Mouse (Mus musculus) CH12.LX (cell line): Measurements from ENCODE around the gene Areg. TPM values are rescaled to one million over a fixed set of nuclear protein-coding genes. Genes with fewer than 3 reads are reported as not detected.

Experiments used
- DNase-seq: peaks from one replicate; pipeline ENCODE4 v3.0.0-alpha.2; 2013; ENCODE audit errors: extremely low read depth
- H3K27ac ChIP-seq: 2 replicates; pipeline ENCODE4 v1.5.1; 2012; ENCODE audit warnings: low read depth, mild to moderate bottlenecking, control low read depth, moderate library complexity; ENCODE audit not compliant: insufficient read depth
- H3K27me3 ChIP-seq: replicated peaks from 2 replicates; pipeline ENCODE3; 2012; ENCODE audit warnings: inconsistent platforms
- H3K36me3 ChIP-seq, 2 experiments: replicated peaks in 1 of 2; 2 replicates each; pipeline versions ENCODE3 to v1.6.1; 2012; ENCODE audit warnings: inconsistent platforms in 1 of 2, low read length in 1 of 2, mild to moderate bottlenecking in 1 of 2, mixed read lengths in 1 of 2, moderate library complexity in 1 of 2; ENCODE audit not compliant: control insufficient read depth in 1 of 2, insufficient read depth in 1 of 2
- H3K4me1 ChIP-seq, 2 experiments: 2 replicates each; pipeline ENCODE4 v1.6.1; 2012; ENCODE audit warnings: inconsistent platforms in 1 of 2, moderate library complexity in 1 of 2; ENCODE audit not compliant: insufficient read depth in 2 of 2, control insufficient read depth in 1 of 2
- H3K4me2 ChIP-seq: 2 replicates; pipeline ENCODE4 v1.6.1; 2012; ENCODE audit warnings: low read depth, mild to moderate bottlenecking, control low read depth; ENCODE audit not compliant: poor library complexity, insufficient read depth, severe bottlenecking
- H3K4me3 ChIP-seq, 3 experiments: fragments of 150-350 bp in 1 of 3; sonication (generic) in 1 of 3; replicated peaks in 1 of 3; 2 replicates each; pipeline versions ENCODE3 to v1.5.1; 2011 to 2012; ENCODE audit warnings: low read depth in 2 of 3, low read length in 2 of 3, mild to moderate bottlenecking in 2 of 3, moderate library complexity in 2 of 3, control low read depth in 1 of 3, improper control_type of control experiment in 1 of 3, inconsistent platforms in 1 of 3, mixed read lengths in 1 of 3; ENCODE audit not compliant: poor library complexity in 1 of 3
- H3K79me2 ChIP-seq: replicated peaks from 2 replicates; pipeline ENCODE4 v1.6.1; 2012; ENCODE audit warnings: mild to moderate bottlenecking, moderate library complexity; ENCODE audit not compliant: control insufficient read depth, poor library complexity, insufficient read depth, severe bottlenecking; ENCODE audit errors: extremely low read depth
- H3K9ac ChIP-seq: 2 replicates; pipeline ENCODE4 v1.6.1; 2012; ENCODE audit warnings: low read depth, mild to moderate bottlenecking, control low read depth, moderate library complexity; ENCODE audit not compliant: insufficient read depth
- H3K9me3 ChIP-seq: replicated peaks from 2 replicates; pipeline ENCODE3; 2012; ENCODE audit warnings: low read length, inconsistent platforms, mixed read lengths
- BHLHE40 ChIP-seq: IDR thresholded peaks from 2 replicates; pipeline ENCODE4 v1.6.1; 2011; ENCODE audit warnings: mild to moderate bottlenecking, low read depth, low read length, improper control_type of control experiment
- E2F4 ChIP-seq: IDR thresholded peaks from 2 replicates; pipeline ENCODE4 v1.6.1; 2011; ENCODE audit warnings: low read depth, low read length, improper control_type of control experiment; ENCODE audit not compliant: insufficient replicate concordance
- ELF1 ChIP-seq: IDR thresholded peaks from 2 replicates; pipeline ENCODE4 v1.6.1; 2014; ENCODE audit warnings: low read depth, mild to moderate bottlenecking, inconsistent platforms, low read length, improper control_type of control experiment
- EP300 ChIP-seq: IDR thresholded peaks from 2 replicates; pipeline ENCODE4 v1.6.1; 2011; ENCODE audit warnings: low read length, improper control_type of control experiment
- GABPA ChIP-seq: IDR thresholded peaks from 2 replicates; pipeline ENCODE4 v1.6.1; 2012; ENCODE audit warnings: low read depth, low read length, improper control_type of control experiment, inconsistent platforms; ENCODE audit not compliant: insufficient replicate concordance
- HCFC1 ChIP-seq: IDR thresholded peaks from 2 replicates; pipeline ENCODE4 v1.6.1; 2012; ENCODE audit warnings: low read depth, mild to moderate bottlenecking, inconsistent platforms, low read length, improper control_type of control experiment
- IRF4 ChIP-seq: IDR thresholded peaks from 2 replicates; pipeline ENCODE4 v1.6.1; 2014; ENCODE audit warnings: low read depth, mild to moderate bottlenecking, inconsistent platforms, low read length, improper control_type of control experiment
- KAT2A ChIP-seq: IDR thresholded peaks from 2 replicates; pipeline ENCODE4 v1.6.1; 2012; ENCODE audit warnings: low read length, improper control_type of control experiment, inconsistent platforms; ENCODE audit not compliant: insufficient replicate concordance
- MAFK ChIP-seq: IDR thresholded peaks from 2 replicates; pipeline ENCODE4 v1.6.1; 2011; ENCODE audit warnings: low read length, improper control_type of control experiment; ENCODE audit not compliant: insufficient replicate concordance
- MAX ChIP-seq: IDR thresholded peaks from 2 replicates; pipeline ENCODE4 v1.6.1; 2011; ENCODE audit warnings: low read length, improper control_type of control experiment
- MAZ ChIP-seq: IDR thresholded peaks from 2 replicates; pipeline ENCODE4 v1.6.1; 2012; ENCODE audit warnings: low read depth, mild to moderate bottlenecking, inconsistent platforms, low read length, improper control_type of control experiment, moderate library complexity
- MEF2A ChIP-seq: IDR thresholded peaks from 2 replicates; pipeline ENCODE4 v1.6.1; 2014; ENCODE audit warnings: low read depth, mild to moderate bottlenecking, inconsistent platforms, low read length, improper control_type of control experiment, borderline replicate concordance
- MXI1 ChIP-seq: IDR thresholded peaks from 2 replicates; pipeline ENCODE4 v1.6.1; 2011; ENCODE audit warnings: mild to moderate bottlenecking, low read depth, low read length, improper control_type of control experiment
- MYC ChIP-seq: IDR thresholded peaks from 2 replicates; pipeline ENCODE4 v1.6.1; 2011; ENCODE audit warnings: low read depth, mild to moderate bottlenecking, improper control_type of control experiment, low read length
- NELFE ChIP-seq: IDR thresholded peaks from 2 replicates; pipeline ENCODE4 v1.6.1; 2011; ENCODE audit warnings: low read depth, low read length, improper control_type of control experiment
- NRF1 ChIP-seq: IDR thresholded peaks from 2 replicates; pipeline ENCODE4 v1.6.1; 2014; ENCODE audit warnings: low read depth, mild to moderate bottlenecking, inconsistent platforms, low read length, improper control_type of control experiment, moderate library complexity
- PAX5 ChIP-seq: IDR thresholded peaks from 2 replicates; pipeline ENCODE4 v1.6.1; 2012; ENCODE audit warnings: low read length, inconsistent platforms, mixed read lengths
- POLR2A ChIP-seq: IDR thresholded peaks from 2 replicates; pipeline ENCODE4 v1.6.1; 2011; ENCODE audit warnings: low read depth, mild to moderate bottlenecking, improper control_type of control experiment, low read length
- TCF12 ChIP-seq: IDR thresholded peaks from 2 replicates; pipeline ENCODE4 v1.6.1; 2014; ENCODE audit warnings: low read depth, mild to moderate bottlenecking, inconsistent platforms, low read length, improper control_type of control experiment
- USF1 ChIP-seq: IDR thresholded peaks from 2 replicates; pipeline ENCODE4 v1.6.1; 2014; ENCODE audit warnings: low read depth, mild to moderate bottlenecking, inconsistent platforms, low read length, improper control_type of control experiment
- USF2 ChIP-seq: conservative IDR thresholded peaks from 2 replicates; pipeline ENCODE4 v1.6.1; 2011; ENCODE audit warnings: low read depth, low read length, improper control_type of control experiment
- ZC3H11A ChIP-seq: IDR thresholded peaks from 2 replicates; pipeline ENCODE4 v1.6.1; 2012; ENCODE audit warnings: low read depth, mild to moderate bottlenecking, inconsistent platforms, low read length, improper control_type of control experiment
- ZKSCAN1 ChIP-seq: IDR thresholded peaks from 2 replicates; pipeline ENCODE4 v1.6.1; 2012; ENCODE audit warnings: low read depth, inconsistent platforms, low read length, improper control_type of control experiment, borderline replicate concordance
- ZMIZ1 ChIP-seq: IDR thresholded peaks from 2 replicates; pipeline ENCODE4 v1.6.1; 2012; ENCODE audit warnings: low read depth, mild to moderate bottlenecking, inconsistent platforms, low read length, improper control_type of control experiment
- dilution Hi-C: fragments of 300-500 bp; cut with MboI; formaldehyde crosslinking; loops from 2 replicates; pipeline ENCODE4 v1.14.3; 2020; ENCODE audit warnings: low sequenced_read_pairs; ENCODE audit not compliant: extremely low pct_unique_long_range_greater_than_20kb, extremely low pct_ligation_motif_present
- in situ Hi-C: fragments of 300-500 bp; cut with MboI; formaldehyde crosslinking; loops from 3 replicates; pipeline ENCODE4 v1.14.3; 2019; ENCODE audit warnings: low sequenced_read_pairs, low pct_ligation_motif_present, low pct_unique_long_range_greater_than_20kb, mixed read lengths
- polyA plus RNA-seq: library from polyadenylated mRNA; unstranded; fragments of >175 nt; gene quantifications from 2 replicates; pipeline ENCODE4 v1.2.1, GENCODE M21; 2012; ENCODE audit warnings: low read depth; ENCODE audit not compliant: insufficient read length
- total RNA-seq, 2 experiments: library from RNA; depleted of rRNA; stranded (reverse); fragments of 300-350 nt in 1 of 2; fragments of >200 nt in 1 of 2; gene quantifications; 2 replicates each; pipeline ENCODE4 v1.2.3; 2012 to 2014

The Areg gene
- total and polyA plus RNA-seq, 3 experiments: not detected

- Histone ChIP-seq H3K4me2 (no peak overlapping the region), H3K27me3 (no peaks in the 10 kb centered on the region), H3K36me3 (no peaks in the 10 kb centered on the region), H3K4me1 (peaks cover 0 to 2% of the 10 kb centered on the region in 2 experiments; a peak in 1 of 4 replicates), H3K79me2 (no peaks in the 10 kb centered on the region), H3K27ac (no peak overlapping the region), H3K4me3 (no peak overlapping the region), H3K9me3 (no peaks in the 10 kb centered on the region), H3K9ac (no peak overlapping the region)
- in situ Hi-C loops: no loop called here
- no peak for TF ChIP-seq USF2
- no peak for TF ChIP-seq HCFC1
- TF ChIP-seq MAX: no peak
- no peak for TF ChIP-seq KAT2A
- TF ChIP-seq MEF2A: no peak
- no peak for TF ChIP-seq ELF1
- TF ChIP-seq MYC: no peak
- no peak for TF ChIP-seq NRF1
- no peak for TF ChIP-seq EP300
- TF ChIP-seq PAX5: no peak
- no peak for TF ChIP-seq POLR2A
- dilution Hi-C loops: no loop called here
- DNase-seq: no peak
These were observed 8.7 kb downstream of the Areg start for GRCm38 (mm10) chr5:91148054-91148453.

DNA sequence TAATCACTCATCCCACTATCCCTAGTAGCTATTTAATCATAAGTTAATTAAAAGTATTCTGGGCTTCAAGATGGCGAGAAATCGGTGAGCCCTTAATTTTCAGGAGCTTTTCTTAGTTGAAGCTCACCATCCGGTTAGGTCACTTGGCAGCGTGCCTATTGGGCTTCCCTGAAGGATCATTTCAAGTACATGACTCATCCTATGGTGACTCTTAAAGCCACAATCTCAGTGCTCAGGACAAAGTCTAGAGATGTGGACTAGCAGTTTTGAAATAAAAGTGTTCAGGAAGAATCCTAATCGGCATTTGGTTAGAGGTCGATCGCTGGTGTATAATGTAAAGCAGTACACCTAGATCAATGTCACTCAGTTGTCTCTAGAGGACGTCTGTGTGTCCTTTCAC is 17.3 kb downstream of the Areg start:
- Histone ChIP-seq H3K79me2 (no peaks in the 10 kb centered on the region), H3K4me2 (no peak overlapping the region), H3K36me3 (no peaks in the 10 kb centered on the region), H3K27ac (no peak overlapping the region), H3K9me3 (no peaks in the 10 kb centered on the region), H3K27me3 (no peaks in the 10 kb centered on the region), H3K4me3 (no peak overlapping the region), H3K9ac (no peak overlapping the region), H3K4me1 (no peaks in the 10 kb centered on the region)
- in situ Hi-C loops: no loop called here
- dilution Hi-C loops: no loop called here
- no peak for DNase-seq
- TF ChIP-seq USF1: no peak
- no peak for TF ChIP-seq BHLHE40
- no peak for TF ChIP-seq USF2
- TF ChIP-seq GABPA: no peak
- TF ChIP-seq IRF4: no peak
- TF ChIP-seq ZC3H11A: no peak
- no peak for TF ChIP-seq MXI1
- TF ChIP-seq PAX5: no peak
- TF ChIP-seq ZMIZ1: no peak
- TF ChIP-seq ELF1: no peak
- no peak for TF ChIP-seq HCFC1
- TF ChIP-seq POLR2A: no peak
- no peak for TF ChIP-seq MEF2A
- TF ChIP-seq MAFK: no peak
- TF ChIP-seq MAZ: no peak
- no peak for TF ChIP-seq TCF12
- no peak for TF ChIP-seq NELFE
- TF ChIP-seq E2F4: no peak
- TF ChIP-seq ZKSCAN1: no peak
